Mouse (Mus musculus): ENCODE data around the gene Igf2bp3.

Igf2bp3 gene

GRCm38 (mm10) chr6:49219001-49219560, 4.3 kb upstream of the Igf2bp3 start:
- in situ Hi-C loops (cut with MboI, MseI), result loop anchor here (25.0 kb wide), 2 partner anchors 1457 to 1557 kb away; no protein-coding TSS in a partner anchor

GRCm38 (mm10) chr6:49218275-49218802, 3.6 kb upstream of the Igf2bp3 start:
- in situ Hi-C loops (cut with MboI, MseI), result loop anchor here (25.0 kb wide), 2 partner anchors 1456 to 1556 kb away; no protein-coding TSS in a partner anchor

GRCm38 (mm10) chr6:49217581-49218274, 3.0 kb upstream of the Igf2bp3 start:
- in situ Hi-C loops (cut with MboI, MseI), result loop anchor here (25.0 kb wide), 2 partner anchors 1455 to 1555 kb away; no protein-coding TSS in a partner anchor

GRCm38 (mm10) chr6:49216811-49217542, 2.2 kb upstream of the Igf2bp3 start:
- in situ Hi-C loops (cut with MboI, MseI), result loop anchor here (25.0 kb wide), 2 partner anchors 1455 to 1555 kb away; no protein-coding TSS in a partner anchor

DNA sequence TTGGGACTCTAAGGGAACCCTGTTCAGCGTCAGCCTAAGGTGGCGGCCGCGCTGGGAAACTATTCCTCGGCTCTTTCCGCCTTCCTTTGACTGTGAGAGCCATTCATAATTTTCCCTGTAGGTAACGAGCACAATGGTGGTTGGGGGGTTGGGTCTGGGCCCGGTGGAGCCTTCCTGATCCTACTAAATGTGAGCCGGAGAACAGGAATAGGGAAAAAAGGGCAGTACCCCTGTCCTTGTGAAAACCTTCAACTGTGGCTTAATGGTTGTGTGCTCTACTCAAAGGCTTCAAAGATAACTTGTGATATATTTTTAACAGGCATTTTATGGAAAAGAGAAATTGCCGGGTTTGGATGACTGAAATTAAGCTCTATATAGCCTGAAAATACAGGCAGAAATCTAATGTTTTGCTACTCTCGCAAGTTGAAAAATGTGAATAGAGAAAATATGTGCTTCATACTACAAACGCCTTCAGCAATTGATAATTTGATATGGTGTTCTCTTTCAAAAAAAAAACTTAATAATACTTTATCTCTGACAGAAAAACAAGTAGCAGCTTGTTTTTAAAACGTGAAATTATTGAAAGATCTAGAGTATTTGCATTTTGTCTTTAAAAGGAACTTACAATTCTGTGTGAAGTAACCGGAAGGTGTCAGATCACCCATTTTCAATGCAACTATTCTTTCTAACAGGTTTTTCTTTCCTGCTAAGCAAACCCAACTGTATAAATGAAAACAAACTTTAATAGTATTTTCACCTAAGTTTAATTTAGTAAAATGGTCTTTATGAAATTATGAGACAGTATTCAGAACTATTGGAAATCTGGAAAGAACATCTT, 1.2 kb upstream of the Igf2bp3 start:
- in situ Hi-C loops (cut with MboI, MseI), result loop anchor here (25.0 kb wide), 2 partner anchors 1454 to 1554 kb away; no protein-coding TSS in a partner anchor

GRCm38 (mm10) chr6:49214086-49214927, 450 bp downstream of the Igf2bp3 start:
- in situ Hi-C loops (cut with MboI, MseI), result loop anchor here (25.0 kb wide), 2 partner anchors 1452 to 1552 kb away; no protein-coding TSS in a partner anchor

DNA sequence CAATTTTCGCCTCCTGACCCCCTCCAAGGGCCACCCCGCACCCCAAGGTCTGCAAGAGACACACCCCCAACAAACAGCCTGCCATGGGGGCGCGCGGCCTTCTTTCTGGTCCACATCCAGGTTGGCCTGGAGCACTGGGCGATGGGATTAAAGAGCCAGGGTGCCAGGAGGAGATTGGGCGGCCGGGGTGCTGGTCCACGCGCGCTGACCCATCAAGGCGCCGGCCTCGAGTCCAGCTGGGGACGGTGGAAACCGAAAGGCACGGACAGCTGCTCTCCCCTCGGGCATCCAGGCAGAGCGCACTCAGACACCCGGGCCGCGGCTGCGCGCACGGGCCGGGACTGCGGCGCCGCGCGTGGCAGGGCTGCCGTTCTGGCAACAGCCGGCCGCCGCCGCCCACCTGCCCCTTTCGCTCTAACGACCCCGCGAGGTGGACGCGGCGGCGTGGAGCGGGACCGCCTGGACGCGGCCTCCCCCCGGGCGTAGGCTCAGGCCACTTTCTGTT, 1.1 kb downstream of the Igf2bp3 start:
- in situ Hi-C loops (cut with MboI, MseI), result loop anchor here (25.0 kb wide), 2 partner anchors 1451 to 1551 kb away; no protein-coding TSS in a partner anchor

DNA sequence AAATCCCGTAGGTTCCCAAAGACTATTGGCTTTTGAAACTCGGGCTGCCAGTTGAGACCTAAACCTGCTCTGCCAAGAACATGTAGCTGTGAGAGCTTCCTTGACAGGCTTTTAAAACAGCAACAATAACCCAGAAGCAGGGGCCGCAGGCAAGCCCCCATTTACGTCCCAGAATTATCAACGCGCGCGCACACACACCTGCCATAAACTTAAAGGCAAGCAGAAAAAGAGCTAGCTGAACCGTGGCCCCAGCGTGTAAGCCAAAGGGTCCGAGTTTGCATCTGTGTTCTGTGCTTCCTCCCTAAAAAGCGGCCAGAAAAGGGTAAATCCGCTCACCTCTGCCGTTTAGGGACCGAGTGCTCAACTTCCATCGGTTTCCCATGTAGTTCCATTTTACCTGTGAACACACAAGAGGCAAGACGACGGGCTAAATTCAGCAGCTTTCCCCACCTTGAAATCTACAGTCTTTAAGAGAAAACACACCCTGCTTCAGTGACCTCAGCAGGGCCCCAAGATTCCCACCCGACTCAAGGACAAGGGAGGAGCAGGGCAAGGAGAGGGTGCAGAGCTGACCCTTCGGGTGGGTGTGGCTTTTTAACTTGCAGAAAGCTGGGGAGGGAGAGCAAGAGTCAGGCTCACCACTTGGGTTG, 1.7 kb downstream of the Igf2bp3 start:
- in situ Hi-C loops (cut with MboI, MseI), result loop anchor here (25.0 kb wide), 2 partner anchors 1451 to 1551 kb away; no protein-coding TSS in a partner anchor

DNA sequence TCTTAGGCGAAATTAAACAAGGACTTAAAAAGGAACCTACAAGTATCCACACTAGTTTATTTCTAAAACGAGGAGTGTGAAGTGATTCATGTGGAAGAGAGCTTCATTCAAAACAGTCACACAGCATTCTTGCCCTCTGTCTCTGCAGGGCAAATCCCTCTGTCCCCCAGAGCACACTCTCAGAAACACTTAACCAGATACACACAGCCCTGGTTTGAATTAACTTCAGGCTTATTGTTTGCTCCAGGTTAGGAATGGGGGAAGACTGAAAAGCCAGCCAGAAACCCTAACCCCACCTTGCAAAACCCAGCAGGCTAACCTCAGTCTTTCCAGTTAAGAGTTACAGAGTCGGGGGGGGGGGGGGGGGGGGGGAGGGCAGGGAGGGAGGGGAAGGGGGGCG, 2.6 kb downstream of the Igf2bp3 start:
- in situ Hi-C loops (cut with MboI, MseI), result loop anchor here (25.0 kb wide), 2 partner anchors 1450 to 1550 kb away; no protein-coding TSS in a partner anchor

DNA sequence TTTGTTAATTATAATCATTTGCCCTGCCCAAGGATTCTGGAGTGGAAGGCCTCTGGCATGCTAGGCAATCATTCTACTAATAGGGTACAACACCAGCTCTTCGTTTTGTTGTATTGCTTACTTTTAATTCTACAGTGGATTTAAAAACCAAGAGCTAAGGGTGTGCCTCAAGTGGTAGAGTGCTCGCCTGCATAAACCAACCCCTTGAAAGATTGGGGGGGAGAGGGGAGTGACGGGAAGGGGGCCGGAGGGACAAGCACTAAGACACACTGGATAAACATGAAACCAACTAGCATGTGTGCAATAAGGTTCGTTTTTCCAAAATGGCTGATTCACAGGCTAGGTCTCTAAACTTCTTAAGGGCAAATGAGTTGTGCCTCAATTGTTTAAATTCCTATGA, 3.2 kb downstream of the Igf2bp3 start:
- in situ Hi-C loops (cut with MboI, MseI), result loop anchor here (25.0 kb wide), 2 partner anchors 1449 to 1549 kb away; no protein-coding TSS in a partner anchor

- in situ Hi-C loops (cut with MboI, MseI), result loop anchor here (25.0 kb wide), 2 partner anchors 1448 to 1548 kb away; no protein-coding TSS in a partner anchor
Measured at GRCm38 (mm10) chr6:49209881-49210854, 4.6 kb downstream of the Igf2bp3 start.

DNA sequence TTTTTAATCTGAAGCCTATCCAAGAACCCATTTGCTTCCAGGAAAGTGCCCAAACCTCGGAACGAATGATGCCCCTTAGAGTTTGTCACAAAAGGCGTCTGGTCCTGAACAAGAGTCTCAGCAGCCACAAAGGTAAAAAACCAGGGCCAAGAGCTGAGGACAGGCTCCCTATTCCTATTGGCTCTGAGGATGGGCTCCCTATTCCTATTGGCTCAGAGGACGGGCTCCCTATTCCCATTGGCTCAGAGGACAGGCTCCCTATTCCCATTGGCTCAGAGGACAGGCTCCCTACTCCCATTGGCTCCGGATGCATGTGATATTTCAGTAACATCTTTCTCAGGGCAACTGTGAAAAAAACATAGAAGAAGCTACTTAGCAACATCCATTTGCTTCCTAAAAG, 5.8 kb downstream of the Igf2bp3 start:
- in situ Hi-C loops (cut with MboI, MseI), result loop anchor here (25.0 kb wide), 2 partner anchors 1447 to 1547 kb away; no protein-coding TSS in a partner anchor

GRCm38 (mm10) chr6:49208297-49208930, 6.3 kb downstream of the Igf2bp3 start:
- in situ Hi-C loops (cut with MboI, MseI), result loop anchor here (25.0 kb wide), 2 partner anchors 1446 to 1546 kb away; no protein-coding TSS in a partner anchor

DNA sequence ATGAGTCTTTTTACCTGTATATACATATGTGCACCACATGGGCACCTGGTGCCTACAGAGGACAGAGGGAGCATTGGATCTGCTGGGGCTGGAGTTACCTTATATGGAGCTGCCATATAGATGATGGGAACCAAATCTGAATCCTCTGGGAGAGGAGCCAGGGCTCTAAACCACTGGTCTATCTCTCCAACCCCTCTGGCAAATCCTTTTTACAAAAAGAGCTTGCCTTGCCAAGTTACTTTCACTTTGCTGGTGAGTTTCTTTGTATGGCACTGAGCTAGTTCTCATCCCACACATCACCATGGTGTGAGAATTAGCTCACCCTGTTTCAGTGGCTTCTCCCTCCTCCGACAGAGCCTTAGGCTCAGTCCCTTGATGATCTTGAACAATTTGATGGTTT, 8.3 kb downstream of the Igf2bp3 start:
- in situ Hi-C loops (cut with MboI, MseI), result loop anchor here (25.0 kb wide), 2 partner anchors 1444 to 1544 kb away; no protein-coding TSS in a partner anchor

DNA sequence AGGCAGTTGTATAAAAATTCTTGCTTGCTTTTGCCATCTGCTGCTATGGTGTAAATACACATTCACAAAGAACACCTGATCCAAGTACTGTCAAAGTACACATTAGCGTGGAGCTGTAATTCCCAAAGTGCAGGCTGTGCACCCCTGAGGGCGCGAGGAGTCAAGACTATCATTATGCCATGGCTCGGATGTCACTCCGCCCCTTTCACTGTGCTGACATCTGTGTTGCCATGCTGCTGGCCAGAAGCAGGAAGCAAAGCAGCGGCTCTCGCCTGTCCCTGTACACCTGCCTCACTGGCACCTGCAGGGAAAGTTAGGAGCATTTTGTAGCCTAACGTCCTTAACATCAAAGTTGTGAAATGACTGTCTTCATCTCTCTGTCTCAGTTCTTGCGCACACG, 19.6 kb downstream of the Igf2bp3 start:
- in situ Hi-C loops (cut with MboI, MseI), result loop anchor here (5.0 kb wide), 1 partner anchor 133 kb away; no protein-coding TSS in a partner anchor

- in situ Hi-C loops (cut with MboI, MseI), result no loop called here
Measured at GRCm38 (mm10) chr6:49194536-49194935, 20.2 kb downstream of the Igf2bp3 start.

GRCm38 (mm10) chr6:49189363-49189762, 25.4 kb downstream of the Igf2bp3 start:
- in situ Hi-C loops (cut with MboI, MseI), result no loop called here
